Mouse (Mus musculus): ENCODE results near the gene Arl15.

GRCm38 (mm10) chr13:114101155-114101554 is 306.9 kb downstream of the Arl15 start:
- TF ChIP-seq POLR2A (IDR thresholded peaks at IDR 0.05; ENCODE audit: borderline replicate concordance, control insufficient read depth, low read depth, low read length) (no peak), CTCF (IDR thresholded peaks at IDR 0.05; ENCODE audit: control insufficient read depth, insufficient read depth, low read length) (no peak)

Data from bone marrow, adult 2 months (tissue).